Mouse (Mus musculus) kidney, adult 11 months (tissue): ENCODE data around the gene Ccin.

Experiments
- DNase-seq: peaks from one replicate; pipeline ENCODE4 v3.0.0; 2022

Ccin gene

GRCm38 (mm10) chr4:43983181-43983580, at the start of gene Ccin:
TSS of gene Ccin (plus strand) at chr4:43983483.
- no peak for DNase-seq

GRCm38 (mm10) chr4:43936186-43936585, 47.1 kb upstream of the Ccin start:
- DNase-seq: no peak

- DNase-seq: no peak
Measured at GRCm38 (mm10) chr4:43936749-43937674, 46.3 kb upstream of the Ccin start.

GRCm38 (mm10) chr4:43941315-43941714, 42.0 kb upstream of the Ccin start:
- no peak for DNase-seq

DNA sequence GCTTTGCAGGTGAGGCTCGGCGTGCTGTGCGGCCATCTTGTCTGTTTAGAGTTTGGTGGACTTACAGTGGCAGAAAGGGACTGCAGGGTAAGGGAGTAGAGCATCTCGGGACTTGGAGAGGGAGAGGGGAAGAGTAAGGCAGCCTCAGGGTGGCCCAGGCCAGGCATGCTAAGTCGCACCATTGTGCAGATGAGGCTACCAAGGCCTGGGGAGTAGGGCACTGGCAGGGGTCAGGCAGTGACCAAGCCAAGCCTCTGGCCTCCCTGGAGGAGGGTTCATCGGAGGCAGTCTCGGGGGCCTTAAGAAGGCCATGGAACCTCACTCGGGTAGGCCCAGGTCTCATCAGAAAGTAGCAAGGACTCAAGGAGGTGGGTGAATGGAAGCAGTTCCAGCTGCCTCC, 40.9 kb upstream of the Ccin start:
- DNase-seq: no peak

- no peak for DNase-seq
Measured at GRCm38 (mm10) chr4:43947571-43947970, 35.7 kb upstream of the Ccin start.

GRCm38 (mm10) chr4:43957292-43957845, 25.9 kb upstream of the Ccin start, which contains the start of gene Glipr2:
TSS of gene Glipr2 (plus strand) at chr4:43957401.
- DNase-seq: peak; percentile 32

GRCm38 (mm10) chr4:43957846-43958461, 25.3 kb upstream of the Ccin start:
- no peak for DNase-seq

GRCm38 (mm10) chr4:43959523-43960179, 23.6 kb upstream of the Ccin start:
- no peak for DNase-seq

- no peak for DNase-seq
Measured at GRCm38 (mm10) chr4:43960207-43960606, 23.1 kb upstream of the Ccin start.

- DNase-seq: peak; percentile 36
Measured at GRCm38 (mm10) chr4:43964326-43964833, 18.9 kb upstream of the Ccin start.

- no peak for DNase-seq
Measured at GRCm38 (mm10) chr4:43964951-43965684, 18.2 kb upstream of the Ccin start.

GRCm38 (mm10) chr4:43965856-43966535, 17.3 kb upstream of the Ccin start:
- DNase-seq: no peak

DNA sequence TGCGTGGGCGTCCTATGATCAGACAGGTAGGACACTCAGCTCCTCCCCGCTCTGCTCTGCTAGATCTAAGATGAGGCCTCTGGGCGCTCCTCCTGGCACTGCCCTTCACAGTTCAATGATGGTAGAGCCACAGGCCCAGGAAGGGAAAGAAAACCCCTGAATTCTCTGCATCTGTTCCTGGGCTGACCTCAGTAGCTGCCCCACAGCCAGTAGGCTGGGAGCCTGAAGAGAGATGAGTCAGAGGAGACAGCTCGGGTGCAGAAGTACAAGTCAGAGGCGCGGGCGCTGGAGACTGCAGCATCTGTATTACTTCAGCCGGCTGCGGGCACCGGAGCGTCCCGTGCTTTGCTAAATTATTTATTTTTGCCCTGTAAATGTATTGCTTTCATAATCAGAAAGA, 14.6 kb upstream of the Ccin start:
- peak; percentile 76 for DNase-seq

DNA sequence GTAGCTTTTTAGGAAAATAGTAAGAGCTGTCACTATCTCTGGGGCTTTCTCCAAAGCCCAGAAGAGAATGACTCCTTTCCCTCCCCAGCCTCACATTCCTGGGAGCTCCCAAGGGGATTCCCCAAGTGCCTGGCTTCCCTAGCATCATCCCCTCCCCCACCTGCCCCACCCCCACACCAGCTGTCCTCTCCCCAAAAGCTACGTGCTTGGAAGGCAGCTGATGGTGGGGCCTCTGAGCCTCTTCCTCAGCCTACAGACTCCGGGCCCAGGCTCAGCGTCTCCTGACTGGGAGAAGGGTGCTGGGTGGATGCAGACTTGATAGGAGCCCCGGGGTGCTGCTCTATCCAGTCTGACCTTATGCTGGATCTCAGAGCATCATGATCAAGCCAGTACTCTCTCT, 13.9 kb upstream of the Ccin start:
- DNase-seq: no peak

GRCm38 (mm10) chr4:43970393-43971330, 12.6 kb upstream of the Ccin start:
- DNase-seq: no peak

GRCm38 (mm10) chr4:43971541-43972136, 11.6 kb upstream of the Ccin start:
- no peak for DNase-seq

GRCm38 (mm10) chr4:43972137-43972591, 11.1 kb upstream of the Ccin start:
- DNase-seq: peak; percentile 38

GRCm38 (mm10) chr4:43973526-43973981, 9.7 kb upstream of the Ccin start:
- DNase-seq: peak; percentile 14
